Mouse (Mus musculus) liver, postnatal 0 days (tissue): ENCODE measurements around the gene Alg14.

Source experiments
- CTCF ChIP-seq: sonication (generic); IDR thresholded peaks from 2 replicates; pipeline ENCODE4 v1.5.1; 2016; ENCODE audit warnings: antibody characterized with exemption, low read depth
- EP300 ChIP-seq: IDR thresholded peaks from 2 replicates; pipeline ENCODE4 v1.6.1; 2016; ENCODE audit warnings: antibody characterized with exemption, low read depth, mild to moderate bottlenecking

- TF ChIP-seq CTCF: peak; percentile 26
- peak; percentile 45; the same call in 1 of the 2 replicates for TF ChIP-seq EP300
These were observed at the start of gene Alg14 for GRCm38 (mm10) chr3:121291560-121292258.
